Mouse (Mus musculus) embryonic facial prominence, embryonic 12.5 days (tissue): Measurements from ENCODE around the gene Pou3f1. TPM values are rescaled to one million over a fixed set of nuclear protein-coding genes. Genes with fewer than 3 reads are reported as not detected.

Experiments
- ATAC-seq: fragments of 200-750 bp; cut with Nextera tagmentation; 2 replicates; pipeline ENCODE4 v1.8.0; 2017; ENCODE audit not compliant: insufficient number of reproducible peaks, insufficient read depth, low FRiP score, low TSS enrichment
- H3K27ac ChIP-seq: fragments of 300-500 bp; sonication (generic); 2 replicates; pipeline ENCODE4 v1.5.1; 2016; ENCODE audit warnings: mild to moderate bottlenecking
- H3K27me3 ChIP-seq: fragments of 300-500 bp; sonication (generic); 2 replicates; pipeline ENCODE4 v1.6.1; 2016; ENCODE audit warnings: mild to moderate bottlenecking, moderate library complexity
- H3K36me3 ChIP-seq: fragments of 300-500 bp; sonication (generic); 2 replicates; pipeline ENCODE4 v1.6.1; 2016; ENCODE audit warnings: mild to moderate bottlenecking
- H3K4me1 ChIP-seq: fragments of 300-500 bp; sonication (generic); 2 replicates; pipeline ENCODE4 v1.6.1; 2016
- H3K4me2 ChIP-seq: fragments of 300-500 bp; sonication (generic); replicated peaks from 2 replicates; pipeline ENCODE4 v1.6.1; 2016; ENCODE audit warnings: mild to moderate bottlenecking, moderate library complexity
- H3K4me3 ChIP-seq: fragments of 300-500 bp; sonication (generic); 2 replicates; pipeline ENCODE4 v1.5.1; 2016; ENCODE audit warnings: mild to moderate bottlenecking
- H3K9ac ChIP-seq: fragments of 300-500 bp; sonication (generic); 2 replicates; pipeline ENCODE4 v1.6.1; 2016; ENCODE audit warnings: mild to moderate bottlenecking, moderate library complexity
- H3K9me3 ChIP-seq: fragments of 300-500 bp; sonication (generic); 2 replicates; pipeline ENCODE4 v1.6.1; 2016; ENCODE audit warnings: mild to moderate bottlenecking, moderate library complexity
- whole genome bisulfite sequencing: fragments of 180-500 bp; shearing (Covaris S2); methylation state at CpG from one replicate; pipeline ENCODE4 v1.1.7; 2016; 5-methylcytosine and 5-hydroxymethylcytosine counted together
- polyA plus RNA-seq: library from polyadenylated mRNA; unstranded; fragments of >200 nt; fragmentation: Nextera tagmentation; extraction: Ambion mirVana; gene quantifications from 2 replicates; pipeline ENCODE4 v1.2.1, GENCODE M21; 2016

Pou3f1 gene
- polyA plus RNA-seq, 1 experiment from 2014 or later: 3.6 TPM

DNA sequence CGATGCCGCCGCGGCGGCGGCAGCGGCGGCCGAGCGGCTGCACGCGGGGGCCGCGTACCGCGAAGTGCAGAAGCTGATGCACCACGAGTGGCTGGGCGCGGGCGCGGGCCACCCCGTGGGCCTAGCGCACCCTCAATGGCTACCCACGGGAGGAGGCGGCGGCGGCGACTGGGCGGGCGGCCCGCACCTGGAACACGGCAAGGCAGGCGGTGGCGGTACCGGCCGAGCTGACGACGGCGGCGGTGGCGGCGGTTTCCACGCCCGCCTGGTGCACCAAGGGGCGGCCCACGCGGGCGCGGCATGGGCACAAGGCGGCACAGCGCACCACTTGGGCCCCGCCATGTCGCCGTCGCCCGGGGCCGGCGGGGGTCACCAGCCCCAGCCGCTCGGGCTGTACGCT lies 1.2 kb downstream of the Pou3f1 start:
- H3K4me2 ChIP-seq: peak overlapping the region; percentile 97
- H3K9me3 ChIP-seq: no peaks in the 10 kb centered on the region
- peaks cover 88% of the 10 kb centered on the region for H3K27me3 ChIP-seq
- WGBS: 2% methylated on average over 38 of the region's 61 CpGs
- no peak overlapping the region for H3K27ac ChIP-seq
- peaks cover 28% of the 10 kb centered on the region for H3K4me1 ChIP-seq
- H3K36me3 ChIP-seq: no peaks in the 10 kb centered on the region
- peak overlapping the region; percentile 65 for H3K4me3 ChIP-seq
- H3K9ac ChIP-seq: peak overlapping the region; percentile 24
- ATAC-seq: 0 out of 2 replicates have a peak, but pooled peaks have one; percentile 11

DNA sequence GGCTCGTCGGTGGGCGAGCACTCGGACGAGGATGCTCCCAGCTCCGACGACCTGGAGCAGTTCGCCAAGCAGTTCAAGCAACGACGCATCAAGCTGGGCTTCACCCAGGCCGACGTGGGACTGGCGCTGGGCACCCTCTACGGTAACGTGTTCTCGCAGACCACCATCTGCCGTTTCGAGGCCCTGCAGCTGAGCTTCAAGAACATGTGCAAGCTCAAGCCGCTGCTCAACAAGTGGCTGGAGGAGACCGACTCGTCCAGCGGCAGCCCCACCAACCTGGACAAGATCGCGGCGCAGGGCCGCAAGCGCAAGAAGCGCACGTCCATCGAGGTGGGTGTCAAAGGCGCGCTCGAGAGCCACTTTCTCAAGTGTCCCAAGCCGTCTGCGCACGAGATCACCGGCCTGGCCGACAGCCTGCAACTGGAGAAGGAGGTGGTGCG lies 1.8 kb downstream of the Pou3f1 start:
- Histone ChIP-seq H3K9ac (no peak overlapping the region), H3K4me2 (peak overlapping the region; percentile 97), H3K4me1 (peaks cover 24% of the 10 kb centered on the region), H3K9me3 (no peaks in the 10 kb centered on the region), H3K27ac (no peak overlapping the region), H3K36me3 (no peaks in the 10 kb centered on the region), H3K4me3 (peak overlapping the region; percentile 65), H3K27me3 (peaks cover 88% of the 10 kb centered on the region)
- WGBS: under 1% methylated on average over 37 of the region's 39 CpGs
- ATAC-seq: no peak

DNA sequence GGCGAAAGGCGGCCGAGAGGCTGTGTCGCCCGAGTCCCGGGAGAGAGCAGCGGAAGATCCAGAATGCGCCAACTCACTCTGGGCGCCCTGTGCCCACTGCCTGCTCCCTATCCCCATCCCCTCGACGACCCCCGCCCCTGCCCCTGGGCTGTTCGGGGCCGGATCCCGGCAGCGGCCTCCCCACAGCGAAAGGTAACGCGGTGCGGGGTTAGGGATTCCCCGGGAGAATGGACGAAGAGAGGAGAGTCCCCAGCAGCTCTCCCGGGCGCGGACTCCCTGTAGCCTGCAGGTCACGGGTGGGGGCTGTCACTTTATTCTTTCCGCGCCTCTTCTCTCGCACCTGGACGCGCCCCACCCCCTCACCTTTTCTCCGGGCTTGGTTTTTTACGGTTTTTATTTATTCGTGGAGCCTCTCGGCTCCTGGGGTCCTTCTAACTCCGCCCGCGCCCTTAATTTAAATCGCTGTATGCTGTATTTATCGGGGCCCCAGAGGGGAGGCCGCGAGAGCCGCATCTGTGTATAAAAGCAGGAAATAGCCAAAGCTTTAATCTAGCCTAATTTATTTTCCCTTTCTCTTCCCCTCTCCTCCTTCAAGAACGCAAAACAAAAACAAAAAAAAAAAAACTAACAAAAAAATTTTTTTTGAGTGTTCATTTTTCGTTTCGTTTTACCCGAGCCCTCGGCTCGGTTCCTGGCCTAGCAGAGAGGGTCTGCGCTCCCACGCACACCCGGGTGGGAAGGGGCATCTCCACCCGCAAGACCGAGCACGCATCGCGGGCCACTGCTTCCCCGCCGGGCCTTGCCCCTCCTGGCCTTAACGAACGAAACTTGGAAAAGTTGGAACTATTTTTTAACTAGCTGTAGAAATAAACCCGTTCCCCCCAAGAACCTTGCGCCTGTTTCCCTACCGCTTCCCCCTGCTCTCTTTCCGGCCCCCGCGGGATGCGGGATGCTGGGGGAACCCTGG lies 2.9 kb downstream of the Pou3f1 start:
- peak overlapping the region; percentile 40 for H3K9ac ChIP-seq
- H3K27ac ChIP-seq: no peak overlapping the region
- no peak for ATAC-seq
- peak overlapping the region; percentile 34 for H3K4me3 ChIP-seq
- WGBS: under 1% methylated on average over 68 of the region's 68 CpGs
- peaks cover 24% of the 10 kb centered on the region for H3K4me1 ChIP-seq
- H3K4me2 ChIP-seq: peak overlapping the region; percentile 97
- no peaks in the 10 kb centered on the region for H3K9me3 ChIP-seq
- H3K27me3 ChIP-seq: peaks cover 87% of the 10 kb centered on the region
- H3K36me3 ChIP-seq: no peaks in the 10 kb centered on the region

DNA sequence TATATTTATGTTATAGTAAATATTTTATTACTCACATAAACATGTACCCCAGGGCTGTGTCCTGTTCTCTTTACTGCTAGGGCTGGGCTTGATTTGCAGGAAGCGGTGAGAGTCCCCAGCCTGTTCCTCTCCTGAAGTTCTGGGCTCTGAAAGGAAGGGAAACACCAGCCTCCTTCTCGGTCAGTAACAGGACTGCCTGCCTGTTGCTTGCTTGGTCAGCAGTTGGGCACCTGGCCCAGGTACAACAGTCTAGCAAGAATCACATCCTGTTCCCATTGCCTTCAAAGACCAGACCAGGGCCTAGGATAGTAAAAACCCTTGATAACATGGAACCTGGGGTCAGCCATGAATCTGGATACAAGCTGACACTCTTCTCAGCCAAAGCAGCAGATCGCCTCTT lies 4.0 kb downstream of the Pou3f1 start:
- WGBS: 34% methylated on average over 3 of the region's 3 CpGs
- H3K4me2 ChIP-seq: no peak overlapping the region

GRCm38 (mm10) chr4:124663034-124663433 lies 6.4 kb downstream of the Pou3f1 start:
- Histone ChIP-seq H3K4me1 (peaks cover 16% of the 10 kb centered on the region), H3K9me3 (no peaks in the 10 kb centered on the region), H3K9ac (no peak overlapping the region), H3K36me3 (no peaks in the 10 kb centered on the region), H3K4me2 (no peak overlapping the region), H3K4me3 (no peak overlapping the region), H3K27me3 (peaks cover 74% of the 10 kb centered on the region), H3K27ac (no peak overlapping the region)
- 54% methylated on average over 3 of the region's 3 CpGs for WGBS
- no peak for ATAC-seq

More for the DNA sequence above, 4.0 kb downstream of the Pou3f1 start:
- peaks cover 24% of the 10 kb centered on the region for H3K4me1 ChIP-seq
- H3K4me3 ChIP-seq: no peak overlapping the region
- H3K27ac ChIP-seq: no peak overlapping the region
- H3K36me3 ChIP-seq: no peaks in the 10 kb centered on the region
- H3K9ac ChIP-seq: no peak overlapping the region
- ATAC-seq: no peak
- peaks cover 81% of the 10 kb centered on the region for H3K27me3 ChIP-seq
- H3K9me3 ChIP-seq: no peaks in the 10 kb centered on the region

GRCm38 (mm10) chr4:124664185-124664584 lies 7.6 kb downstream of the Pou3f1 start:
- Histone ChIP-seq H3K27ac (no peak overlapping the region), H3K4me3 (no peak overlapping the region), H3K27me3 (peaks cover 70% of the 10 kb centered on the region), H3K4me2 (no peak overlapping the region), H3K9me3 (no peaks in the 10 kb centered on the region), H3K4me1 (peaks cover 8% of the 10 kb centered on the region), H3K36me3 (no peaks in the 10 kb centered on the region), H3K9ac (no peak overlapping the region)
- ATAC-seq: no peak
- WGBS: 52% methylated on average over 9 of the region's 9 CpGs

DNA sequence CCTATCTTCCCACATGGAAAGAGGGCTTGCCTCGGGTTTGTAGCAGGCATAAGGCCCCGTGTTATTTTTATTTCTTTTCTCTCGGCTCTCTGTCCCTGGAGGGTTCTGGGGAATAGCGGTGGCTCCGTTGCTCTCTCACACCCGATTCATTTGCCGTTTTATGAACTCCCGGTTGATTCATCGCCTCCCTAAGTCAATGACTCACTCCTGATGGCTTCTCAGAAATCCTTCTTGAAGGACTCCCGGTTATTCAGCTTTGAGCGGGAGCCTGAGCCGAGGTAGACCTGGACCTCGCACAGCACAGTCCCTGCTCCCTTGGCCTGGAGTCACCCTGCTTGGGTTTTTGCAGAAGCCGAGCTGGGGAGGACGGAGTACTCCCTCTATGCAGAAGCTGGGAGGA lies 8.0 kb downstream of the Pou3f1 start:
- Histone ChIP-seq H3K9me3 (no peaks in the 10 kb centered on the region), H3K27ac (no peak overlapping the region), H3K4me2 (no peak overlapping the region), H3K4me3 (no peak overlapping the region), H3K4me1 (peaks cover 4% of the 10 kb centered on the region; the same call in 1 of the 2 replicates), H3K27me3 (peaks cover 66% of the 10 kb centered on the region), H3K36me3 (no peaks in the 10 kb centered on the region), H3K9ac (no peak overlapping the region)
- no peak for ATAC-seq
- 72% methylated on average over 15 of the region's 15 CpGs for WGBS

DNA sequence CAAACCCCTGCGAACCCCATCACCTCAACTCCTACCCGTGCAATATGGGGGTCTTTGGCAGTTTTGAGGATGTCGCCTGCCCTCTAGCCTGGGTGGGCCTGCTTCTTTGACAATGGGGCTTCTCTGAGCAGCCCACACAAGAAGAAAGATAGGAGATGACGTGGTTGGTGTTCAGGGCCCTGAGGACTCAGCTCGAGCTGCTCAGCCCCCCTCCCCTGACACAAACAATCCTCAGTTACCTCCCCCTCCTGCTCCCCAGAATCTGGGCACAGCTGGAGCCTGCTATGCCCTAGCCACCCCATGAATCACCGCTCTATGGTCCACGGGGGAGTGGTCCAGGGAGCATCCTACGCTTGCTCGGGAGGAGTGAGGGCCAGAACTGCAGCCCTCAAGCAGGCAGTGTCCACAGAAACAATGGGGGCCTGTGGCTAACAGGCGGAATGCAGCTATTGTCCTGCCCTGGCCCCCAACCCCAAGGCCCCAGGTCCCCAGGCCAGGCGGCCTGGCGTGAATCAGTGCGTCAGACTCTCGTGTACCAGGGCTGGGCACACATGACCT lies 10.9 kb downstream of the Pou3f1 start:
- Histone ChIP-seq H3K4me1 (peaks cover 18% of the 10 kb centered on the region), H3K36me3 (no peaks in the 10 kb centered on the region), H3K9ac (no peak overlapping the region), H3K4me3 (no peak overlapping the region), H3K27me3 (peaks cover 65% of the 10 kb centered on the region), H3K9me3 (no peaks in the 10 kb centered on the region), H3K4me2 (no peak overlapping the region), H3K27ac (no peak overlapping the region)
- WGBS: 27% methylated on average over 14 of the region's 14 CpGs
- ATAC-seq: no peak

- H3K36me3 ChIP-seq: no peaks in the 10 kb centered on the region
- no peak overlapping the region for H3K4me2 ChIP-seq
- no peaks in the 10 kb centered on the region for H3K9me3 ChIP-seq
- H3K27me3 ChIP-seq: peaks cover 65% of the 10 kb centered on the region
- H3K9ac ChIP-seq: no peak overlapping the region
- 0 out of 2 replicates have a peak, but pooled peaks have one; percentile 48 for ATAC-seq
- no peak overlapping the region for H3K4me3 ChIP-seq
- WGBS: 19% methylated on average over 8 of the region's 8 CpGs
- H3K4me1 ChIP-seq: peaks cover 23% of the 10 kb centered on the region
- no peak overlapping the region for H3K27ac ChIP-seq
Observed at GRCm38 (mm10) chr4:124668078-124668477, 11.5 kb downstream of the Pou3f1 start.

DNA sequence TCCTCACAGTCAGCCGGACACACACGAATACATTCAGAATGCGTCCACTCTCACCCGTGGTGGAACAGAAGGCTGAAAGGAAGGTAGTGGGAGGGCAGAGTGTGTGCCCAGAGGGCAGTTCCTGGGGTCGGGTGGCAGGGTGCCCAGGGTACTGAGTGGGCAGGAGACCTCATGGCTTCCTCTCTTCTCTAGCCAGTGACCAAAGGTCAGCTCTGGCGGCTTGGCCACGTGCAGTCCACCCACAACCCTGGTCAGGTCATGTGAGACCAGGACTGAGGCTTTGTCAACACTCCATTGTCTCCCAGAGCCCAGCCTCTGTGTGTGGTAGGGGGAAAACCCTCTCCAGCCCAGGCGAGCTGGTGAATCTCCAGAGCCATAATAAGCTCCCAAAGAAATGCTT lies 13.6 kb downstream of the Pou3f1 start:
- no peak for ATAC-seq
- Histone ChIP-seq H3K9me3 (no peaks in the 10 kb centered on the region), H3K4me3 (no peak overlapping the region), H3K4me1 (peaks cover 31% of the 10 kb centered on the region), H3K4me2 (no peak overlapping the region), H3K36me3 (no peaks in the 10 kb centered on the region), H3K27ac (no peak overlapping the region), H3K27me3 (peaks cover 48% of the 10 kb centered on the region), H3K9ac (no peak overlapping the region)
- 65% methylated on average over 8 of the region's 8 CpGs for WGBS

DNA sequence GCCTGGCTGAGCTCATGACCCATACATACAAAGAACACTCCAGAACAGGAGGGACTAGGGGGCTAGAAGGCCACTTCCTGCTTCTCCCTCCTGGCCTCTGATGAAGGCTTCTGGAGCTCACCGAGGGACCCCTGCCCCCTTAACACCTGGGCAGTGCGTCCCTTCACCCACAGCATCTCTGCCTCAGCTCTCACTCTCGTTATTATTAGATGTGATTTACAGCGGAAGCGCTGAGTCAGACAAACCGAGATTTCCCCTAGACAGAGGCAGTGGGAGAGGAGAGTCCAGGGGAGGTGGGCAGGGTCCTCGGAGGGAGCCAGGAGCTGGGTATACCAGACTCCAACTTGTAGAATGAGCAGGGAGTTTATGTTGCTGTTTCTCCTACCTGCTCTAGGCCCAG lies 15.0 kb downstream of the Pou3f1 start:
- no peak overlapping the region for H3K4me2 ChIP-seq
- peaks cover 46% of the 10 kb centered on the region for H3K27me3 ChIP-seq
- no peak for ATAC-seq
- WGBS: 31% methylated on average over 7 of the region's 7 CpGs
- no peak overlapping the region for H3K4me3 ChIP-seq
- no peaks in the 10 kb centered on the region for H3K9me3 ChIP-seq
- peaks cover 31% of the 10 kb centered on the region for H3K4me1 ChIP-seq
- no peak overlapping the region for H3K9ac ChIP-seq
- H3K27ac ChIP-seq: no peak overlapping the region
- no peaks in the 10 kb centered on the region for H3K36me3 ChIP-seq
